Mouse (Mus musculus) 416B (cell line): ENCODE measurements at regions not wholly inside any gene's neighbourhood (a gene's known extent, or its start where the extent isn't known, plus 50 kb on each side); places are given as distances from the start of the nearest gene placed in this dataset.

ENCODE experiments used
- DNase-seq: peaks from one replicate; pipeline ENCODE4 v3.0.0; 2011; ENCODE audit warnings: low read depth

DNA sequence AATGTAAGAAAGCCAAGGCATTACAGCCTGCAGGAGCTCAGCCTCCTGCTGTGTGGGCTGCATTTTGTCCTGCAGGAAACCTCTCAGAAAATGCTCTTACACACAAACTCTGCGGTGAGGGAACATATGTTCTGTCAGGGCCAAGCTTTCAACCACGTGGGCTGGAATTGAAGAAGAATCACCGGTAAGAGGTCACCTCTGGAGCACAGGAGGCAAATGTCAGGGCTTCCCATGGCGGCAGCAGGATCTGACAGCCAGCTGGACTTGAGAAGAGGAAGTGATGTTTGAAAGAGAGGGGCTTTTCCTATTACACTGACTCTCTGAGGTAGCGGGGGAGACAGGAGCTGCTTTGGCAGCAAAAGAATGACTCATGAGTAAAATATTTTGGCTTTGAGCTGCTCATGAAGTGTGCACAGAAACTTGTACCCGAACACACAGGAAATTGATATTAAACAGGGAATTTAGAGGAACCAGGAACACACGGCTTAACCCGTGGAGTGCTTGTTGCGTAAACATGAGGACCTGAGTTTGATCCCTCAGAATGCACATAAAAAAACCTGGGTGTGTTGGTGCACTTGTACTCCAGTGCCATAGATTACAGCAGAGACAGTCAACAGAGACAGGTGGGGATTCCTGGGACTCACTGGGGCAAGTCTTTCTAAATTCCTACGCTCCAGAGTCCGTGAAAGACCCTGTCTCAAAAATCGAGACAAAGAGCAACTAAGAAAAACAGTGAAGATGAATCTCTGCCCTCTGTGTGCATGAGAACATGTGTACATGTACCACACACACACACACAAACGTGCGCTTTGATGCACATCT lies 848.1 kb upstream of the A1bg start:
- peak; percentile 6 for DNase-seq

DNA sequence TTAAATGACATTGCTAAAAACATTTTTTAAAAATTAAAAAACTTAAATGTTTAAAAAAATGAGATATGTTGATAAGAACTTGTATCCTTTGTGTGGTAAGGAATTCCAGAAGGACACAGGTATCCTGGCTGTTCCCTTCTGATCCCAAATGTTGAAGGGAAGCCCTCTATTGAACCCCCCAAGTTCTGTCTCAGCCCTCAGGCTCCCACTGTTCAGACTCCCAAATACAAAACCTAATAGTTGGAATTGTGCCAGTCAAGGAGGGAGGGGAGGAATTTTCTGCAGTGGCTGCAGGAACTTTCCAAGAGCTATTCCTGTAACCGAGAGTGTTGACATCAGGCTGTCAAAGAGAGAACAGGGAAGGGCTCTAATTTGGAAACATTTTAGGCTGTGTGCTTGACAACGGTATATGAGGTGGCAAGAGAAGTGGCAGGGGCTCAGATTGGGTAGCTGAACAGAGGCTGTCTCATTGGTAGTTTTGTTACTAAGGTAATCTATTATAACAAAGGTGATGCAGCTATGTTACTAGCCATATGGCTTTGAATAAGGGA lies 843.8 kb upstream of the A1bg start:
- no peak for DNase-seq

DNA sequence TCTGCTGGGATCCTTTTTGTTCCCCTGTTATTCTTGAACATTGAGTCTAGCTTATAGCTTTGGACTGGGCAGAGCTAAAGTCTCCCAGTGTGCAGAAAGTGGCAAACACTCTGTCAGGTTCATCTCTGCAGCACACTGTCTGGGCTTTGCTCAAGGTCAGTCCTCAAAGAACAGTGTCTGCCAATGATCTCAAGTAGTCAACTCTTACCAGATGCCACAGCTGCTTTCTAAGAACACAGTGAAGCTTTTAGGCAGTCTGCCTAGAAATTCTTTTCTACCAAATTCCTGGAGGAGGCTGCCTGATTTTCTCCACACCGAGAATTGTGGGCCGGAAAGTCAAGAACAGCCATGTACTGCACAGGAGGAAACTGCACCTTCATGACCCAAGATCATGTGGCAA lies 831.0 kb upstream of the A1bg start:
- DNase-seq, result no peak

DNA sequence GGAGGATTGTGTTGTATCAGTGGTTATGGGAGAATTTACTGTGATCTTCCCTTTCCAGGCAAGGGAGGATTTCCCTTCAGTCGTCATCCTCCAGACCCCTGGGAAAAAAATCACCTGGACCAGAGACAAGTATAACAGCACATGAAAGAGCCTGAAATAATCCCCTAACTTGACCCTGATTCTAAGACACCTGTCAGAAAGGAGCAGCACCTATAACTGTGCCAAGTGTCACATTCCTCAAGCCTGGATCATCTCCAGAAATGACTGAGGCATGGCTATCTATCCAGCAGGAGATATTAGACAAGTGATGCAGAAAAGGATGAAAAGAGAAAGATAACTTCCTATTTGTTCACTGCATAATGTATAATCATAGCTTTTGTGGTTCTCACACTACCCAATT lies 800.9 kb upstream of the A1bg start:
- no peak for DNase-seq

DNA sequence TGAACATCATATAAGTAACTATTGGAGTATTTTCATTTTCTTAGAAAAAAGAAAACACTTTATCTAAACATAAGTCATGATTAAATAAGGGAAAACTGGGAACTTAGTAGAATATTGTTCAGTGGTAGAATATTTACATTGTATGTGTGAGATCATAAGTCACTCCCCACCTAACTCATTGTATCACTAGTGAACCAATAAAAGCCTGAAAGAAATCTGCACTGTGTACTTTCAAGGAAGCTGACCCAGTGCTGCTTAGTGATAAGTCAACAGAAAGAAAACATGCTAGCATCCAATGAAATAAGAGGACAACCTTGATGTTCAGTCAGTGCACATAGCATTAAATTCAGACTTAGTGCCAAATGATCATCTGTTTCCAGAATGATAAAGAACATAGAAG lies 795.7 kb upstream of the A1bg start:
- no peak for DNase-seq

DNA sequence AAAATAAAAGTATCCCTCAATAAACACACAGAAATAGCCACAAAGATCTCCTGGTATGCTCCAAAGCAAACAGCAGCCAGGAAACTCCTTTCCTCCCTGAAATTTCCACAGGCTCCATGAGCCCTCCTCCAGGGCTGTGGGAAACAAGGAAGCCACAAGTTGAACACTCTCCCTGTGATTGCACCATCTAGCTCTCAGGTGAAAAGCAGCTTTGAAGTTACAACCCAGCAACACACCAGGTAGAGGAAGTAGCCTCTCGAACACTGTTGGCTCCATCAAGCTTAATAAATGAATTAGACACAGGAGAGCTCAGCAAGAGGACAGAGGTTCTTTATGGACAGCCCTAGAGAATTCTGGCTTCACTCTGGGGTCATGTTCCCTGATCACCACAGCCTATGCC lies 794.4 kb upstream of the A1bg start:
- DNase-seq, result no peak

DNA sequence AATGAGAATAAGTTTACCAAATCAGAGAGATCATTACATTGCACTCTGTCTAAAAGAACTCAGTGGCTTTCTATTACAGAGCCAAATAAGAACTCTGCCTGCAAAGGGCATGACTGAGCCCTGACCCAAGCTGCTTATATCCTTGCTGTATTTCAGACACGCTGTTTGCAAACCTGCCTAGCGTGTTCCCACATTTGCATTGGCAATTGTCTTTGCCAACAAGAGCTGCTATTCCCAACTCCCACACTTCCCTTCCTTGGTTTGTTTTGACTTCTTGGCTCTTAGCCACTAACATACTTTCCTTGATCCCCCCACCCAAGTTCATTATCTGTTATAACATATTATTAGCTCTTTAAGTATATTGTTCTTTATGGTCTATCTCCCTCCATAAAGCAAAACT lies 791.1 kb upstream of the A1bg start:
- no peak for DNase-seq

DNA sequence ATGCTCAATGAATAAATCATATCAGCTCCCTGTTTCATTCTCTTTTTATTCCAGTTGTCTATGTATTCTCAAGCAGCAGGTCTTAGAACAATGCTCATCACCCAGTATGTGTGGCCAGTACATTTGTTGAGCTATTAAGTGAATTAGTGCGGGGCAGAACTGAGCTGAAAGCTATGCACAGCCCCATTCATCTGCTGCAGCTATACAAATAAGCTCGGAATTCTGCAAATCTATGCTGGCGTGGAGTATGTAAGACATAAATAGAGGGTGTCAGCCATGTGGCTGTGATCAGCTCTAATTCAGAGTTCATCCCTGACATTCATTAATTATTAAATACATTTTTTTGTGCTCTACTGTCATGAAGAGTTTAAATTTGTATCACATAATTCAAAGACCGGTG lies 786.1 kb upstream of the A1bg start:
- DNase-seq, result no peak

DNA sequence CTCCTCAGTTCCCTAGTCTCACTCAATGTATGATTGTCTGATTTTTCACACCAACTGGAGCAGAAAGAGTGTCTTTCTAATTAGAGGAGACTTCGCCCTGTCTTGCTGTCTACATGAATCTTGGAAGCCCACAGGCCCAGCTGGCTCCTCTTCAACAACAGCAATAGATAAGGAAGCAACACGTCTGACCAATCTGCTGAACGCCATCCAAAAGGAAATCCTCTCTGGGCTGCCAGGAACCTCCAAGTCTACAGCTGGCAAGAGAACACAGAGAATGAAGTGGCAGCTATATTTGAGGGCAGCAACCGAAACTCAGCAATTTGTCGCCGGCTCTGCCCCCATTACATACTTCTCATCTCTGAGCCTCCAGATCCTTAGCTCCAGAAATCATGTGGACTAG lies 785.1 kb upstream of the A1bg start:
- peak; percentile 13 for DNase-seq

DNA sequence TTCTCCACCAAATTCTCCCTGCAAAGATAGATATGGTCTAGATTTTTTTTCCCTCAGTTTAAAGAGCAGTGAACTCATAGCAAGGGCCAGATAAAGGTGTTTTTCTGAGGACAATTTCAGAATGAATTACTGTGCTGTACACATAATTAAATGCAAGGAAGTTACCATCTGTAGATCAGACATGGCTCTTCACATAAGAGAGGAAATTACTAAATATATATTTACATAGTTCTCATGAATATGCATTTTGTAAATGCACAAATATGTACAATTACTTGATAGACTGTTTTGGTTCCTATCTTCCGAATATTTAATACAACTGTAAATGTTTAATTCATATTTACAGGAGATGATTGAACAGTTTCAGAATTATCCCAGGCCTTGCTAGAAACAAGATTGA lies 769.9 kb upstream of the A1bg start:
- DNase-seq, result no peak

DNA sequence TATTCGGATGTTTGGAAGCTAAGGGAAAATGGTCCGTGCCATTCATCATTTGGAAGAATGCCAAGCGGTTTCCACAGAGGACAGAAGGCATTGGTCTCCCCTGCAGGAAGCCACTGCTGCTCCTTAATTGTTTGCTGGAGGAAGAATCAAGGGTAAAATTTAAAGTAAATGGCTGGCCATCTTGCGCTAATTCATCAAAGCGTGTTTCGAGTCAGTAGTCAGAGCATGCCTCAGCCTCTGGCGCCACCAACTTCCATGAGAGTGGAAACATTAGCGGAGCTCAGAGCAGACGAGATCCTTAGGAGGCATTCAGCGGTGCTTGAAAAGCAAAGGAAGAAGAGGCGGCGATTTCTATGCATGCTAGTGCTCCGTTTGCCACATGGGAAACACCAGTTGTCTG lies 767.6 kb upstream of the A1bg start:
- DNase-seq, result no peak

DNA sequence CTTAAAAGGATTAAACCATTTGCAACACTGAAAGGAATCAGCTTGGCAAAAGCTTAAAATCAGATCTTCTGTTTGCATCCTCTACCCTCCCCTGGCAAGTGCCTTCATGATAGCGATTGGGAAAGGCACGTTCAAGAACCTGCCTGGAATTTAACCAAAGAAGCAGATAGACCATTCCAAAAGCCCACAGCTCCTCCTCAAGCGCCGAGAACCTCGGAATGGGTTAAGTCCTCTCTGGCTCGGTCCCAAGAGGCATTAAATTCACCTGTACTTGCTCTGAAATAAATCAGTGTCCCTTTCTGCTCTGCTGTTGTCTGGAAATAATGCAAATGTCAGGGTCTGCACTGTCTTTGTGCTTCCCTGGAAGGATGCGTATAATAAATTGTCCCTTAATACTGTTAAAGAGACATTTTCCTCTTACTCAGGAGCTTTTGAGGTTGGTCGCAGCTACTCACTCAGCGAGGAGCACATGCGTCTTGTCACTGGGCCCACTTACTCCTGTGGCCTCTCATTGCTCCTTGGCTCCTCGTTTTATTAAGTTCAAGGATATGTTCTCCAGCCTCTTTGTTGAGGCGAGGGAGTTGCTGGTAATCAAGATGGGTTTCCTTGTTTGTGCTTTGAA lies 767.1 kb upstream of the A1bg start:
- no peak for DNase-seq

DNA sequence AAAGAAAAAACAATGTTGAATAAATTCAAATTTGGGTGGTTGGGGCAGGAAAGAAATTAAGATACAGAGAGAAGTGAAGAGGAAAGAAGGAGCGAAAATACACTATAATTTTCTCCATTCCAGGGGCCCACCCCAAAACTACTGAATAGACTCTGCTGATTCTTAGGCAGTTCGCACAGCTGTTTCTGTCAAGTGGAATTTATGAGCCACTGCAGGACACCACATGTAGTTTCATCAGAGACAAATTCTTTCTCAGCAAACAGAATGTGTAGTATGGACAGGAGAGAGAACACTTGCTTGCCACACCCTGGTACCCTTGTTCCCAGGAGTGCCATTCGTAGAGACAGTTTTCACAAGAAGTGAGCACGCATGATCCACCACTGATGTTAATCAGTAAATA lies 760.2 kb upstream of the A1bg start:
- no peak for DNase-seq

DNA sequence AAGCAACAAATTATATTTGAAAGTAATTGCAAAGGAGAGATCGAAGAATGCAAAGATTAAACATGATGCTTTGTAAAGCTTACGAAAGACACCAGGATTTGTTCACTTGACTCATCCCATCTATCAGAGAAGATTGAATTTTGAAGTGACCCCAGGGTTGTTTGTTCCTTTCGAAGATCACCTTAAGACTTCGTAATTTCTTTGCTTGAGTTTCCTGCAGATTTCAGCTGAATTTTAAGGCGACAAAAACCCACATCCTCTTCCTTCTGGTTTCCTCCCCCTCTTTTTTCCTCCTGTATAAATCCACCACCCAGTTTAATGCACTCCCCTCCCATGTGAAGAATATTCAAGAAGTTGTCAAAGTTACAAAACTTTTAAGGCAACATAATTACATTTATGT lies 747.7 kb upstream of the A1bg start:
- no peak for DNase-seq

DNA sequence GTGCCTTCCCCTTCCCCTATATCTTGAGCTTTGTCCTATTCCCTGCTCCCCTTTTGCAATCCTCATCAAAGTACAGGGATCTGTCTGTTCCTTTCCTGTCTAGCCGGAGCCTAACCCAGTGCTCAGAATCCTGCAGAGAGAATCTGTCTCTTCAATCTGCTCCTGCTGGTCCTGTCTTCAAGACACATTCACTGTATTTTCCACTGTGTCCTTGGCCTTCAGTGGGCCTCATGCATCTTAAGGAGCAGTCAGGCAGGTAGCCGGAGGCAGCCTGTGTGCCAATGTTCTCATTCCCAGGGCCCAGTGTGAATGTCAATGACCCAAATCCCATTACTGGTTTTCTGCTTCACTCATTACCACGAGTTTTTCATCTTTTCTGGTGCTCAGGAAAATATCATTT lies 737.8 kb upstream of the A1bg start:
- no peak for DNase-seq

DNA sequence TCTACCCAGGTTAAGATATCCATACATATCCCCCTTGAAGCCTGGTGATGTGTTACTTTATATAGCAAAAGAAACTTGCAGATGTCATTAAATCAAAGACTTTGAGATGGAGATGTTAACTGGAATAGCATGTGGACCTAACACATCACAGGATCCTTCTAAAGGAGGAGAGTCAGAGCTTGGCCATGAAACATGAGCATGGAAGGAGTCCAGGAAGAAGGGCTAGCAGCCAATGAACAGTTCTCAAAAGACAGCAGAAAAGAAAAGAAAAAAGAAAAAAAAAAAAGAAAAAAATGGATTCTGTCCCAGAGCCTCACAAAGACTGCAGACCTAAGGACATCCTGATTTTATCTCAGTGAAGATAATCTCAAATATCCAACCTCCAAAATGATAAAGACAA lies 734.1 kb upstream of the A1bg start:
- DNase-seq, result no peak

DNA sequence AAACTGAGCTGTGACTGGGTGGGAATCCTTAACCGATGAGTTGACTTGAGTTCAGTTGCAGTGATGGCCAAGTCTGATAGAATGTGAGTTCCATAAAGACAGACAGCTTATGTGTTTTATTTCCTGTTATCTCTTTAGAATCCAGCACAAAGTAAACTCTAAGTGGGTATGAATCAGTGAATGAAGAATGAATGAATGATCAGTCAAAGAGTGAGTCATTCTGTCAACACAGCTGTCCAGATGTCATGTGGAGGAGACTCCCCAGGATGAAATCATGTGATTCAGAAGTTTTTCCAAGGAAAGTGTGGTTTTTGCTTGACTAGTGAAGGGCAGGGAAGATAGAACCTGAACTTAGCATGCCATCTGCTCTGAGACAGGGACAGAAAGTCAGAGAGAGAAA lies 732.0 kb upstream of the A1bg start:
- DNase-seq, result no peak

DNA sequence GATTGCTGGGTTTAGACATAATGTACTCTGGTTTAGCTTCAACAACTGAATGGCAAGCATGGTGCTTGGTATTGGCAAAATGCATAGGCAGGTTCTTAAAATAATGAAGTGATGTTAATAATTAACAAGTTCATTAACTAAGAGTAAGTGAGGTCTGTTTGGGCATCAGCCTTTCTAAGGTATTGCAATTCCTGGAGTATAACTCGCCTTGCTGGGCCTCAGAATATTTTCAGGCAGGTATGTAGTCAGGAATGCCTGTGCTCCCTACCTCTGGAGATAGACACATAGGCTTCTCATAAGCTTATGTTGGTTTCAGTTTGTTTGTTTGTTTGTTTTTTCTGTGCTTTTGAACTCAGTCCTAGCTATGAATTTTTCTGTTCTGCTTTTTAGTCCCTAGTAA lies 731.0 kb upstream of the A1bg start:
- no peak for DNase-seq

DNA sequence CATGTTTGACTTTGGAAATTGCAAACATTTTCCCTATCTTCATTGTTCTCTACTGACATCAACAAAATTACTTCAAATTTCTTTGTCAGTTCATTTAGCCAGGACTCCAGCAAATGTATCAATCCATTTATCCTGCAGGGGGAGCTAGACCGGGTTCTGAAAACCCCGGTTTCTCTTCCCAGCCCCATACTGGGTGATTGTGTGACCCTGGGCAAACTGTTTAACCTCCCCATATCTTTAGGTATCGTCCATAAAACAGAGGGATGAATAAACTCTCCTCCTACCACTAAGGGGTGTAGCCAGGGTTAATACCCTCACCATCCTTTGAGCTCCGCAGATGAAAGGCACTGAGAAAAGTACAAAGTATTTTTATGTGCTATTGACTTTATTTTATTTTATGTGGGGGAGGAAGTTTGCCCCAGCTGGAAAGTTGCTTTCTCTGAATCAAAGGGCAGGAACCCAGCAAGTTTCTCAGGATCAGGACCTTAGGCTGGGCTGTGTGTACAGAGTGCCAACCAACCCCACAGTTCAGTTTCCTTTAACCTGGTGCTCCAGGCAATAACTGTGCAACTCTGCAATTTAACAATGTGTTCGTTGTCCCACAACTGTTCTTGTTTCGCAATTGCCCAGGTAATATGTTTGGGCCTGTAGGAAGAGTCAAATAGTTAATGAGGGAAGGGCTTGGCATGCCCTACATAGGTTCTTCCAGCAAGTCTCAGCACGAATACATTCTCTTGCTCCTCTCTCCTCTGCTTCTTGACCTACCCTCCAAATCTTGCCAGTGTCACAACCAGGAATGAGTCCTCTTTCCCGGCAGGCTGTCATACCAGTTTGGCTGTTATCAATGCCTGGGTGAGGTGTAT lies 696.1 kb upstream of the A1bg start:
- DNase-seq, result peak; percentile 3

DNA sequence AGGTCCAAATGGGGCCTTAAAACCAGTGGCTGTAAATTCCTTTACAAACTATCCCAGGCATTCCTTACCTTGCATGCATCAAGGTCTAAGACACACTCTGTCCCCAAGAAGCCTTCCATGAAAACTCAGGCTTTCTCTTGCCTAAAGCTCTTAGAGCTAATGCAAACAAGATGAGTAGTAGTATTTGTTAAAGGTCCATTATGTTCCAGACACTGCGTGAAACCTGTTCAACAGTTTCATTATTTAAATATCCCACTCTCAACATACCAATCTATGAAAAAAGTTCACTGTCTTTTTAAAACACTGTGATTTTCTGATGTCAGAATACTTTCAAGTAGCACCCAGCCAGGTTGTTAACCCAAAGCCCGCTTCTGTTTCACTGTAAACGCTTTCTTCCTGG lies 687.9 kb upstream of the A1bg start:
- DNase-seq, result no peak

DNA sequence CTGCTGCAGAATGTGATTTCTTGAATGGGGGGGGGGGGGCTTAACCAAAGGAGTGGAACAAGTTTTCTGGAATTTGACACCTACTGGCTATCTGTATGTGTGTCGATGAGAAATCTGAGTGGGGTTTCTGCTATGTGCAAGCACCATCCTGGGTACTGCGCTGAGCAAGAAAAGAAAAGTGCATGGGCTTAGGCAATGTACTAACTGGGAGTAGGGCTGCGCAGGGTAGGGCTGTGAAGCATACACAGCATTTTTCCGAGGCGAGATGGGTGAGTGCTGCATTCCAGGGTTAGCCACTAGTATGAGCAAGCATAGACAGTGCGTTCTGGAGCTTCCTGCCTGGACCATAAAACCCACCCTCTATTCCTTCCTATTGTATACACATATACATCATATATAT lies 686.8 kb upstream of the A1bg start:
- no peak for DNase-seq

DNA sequence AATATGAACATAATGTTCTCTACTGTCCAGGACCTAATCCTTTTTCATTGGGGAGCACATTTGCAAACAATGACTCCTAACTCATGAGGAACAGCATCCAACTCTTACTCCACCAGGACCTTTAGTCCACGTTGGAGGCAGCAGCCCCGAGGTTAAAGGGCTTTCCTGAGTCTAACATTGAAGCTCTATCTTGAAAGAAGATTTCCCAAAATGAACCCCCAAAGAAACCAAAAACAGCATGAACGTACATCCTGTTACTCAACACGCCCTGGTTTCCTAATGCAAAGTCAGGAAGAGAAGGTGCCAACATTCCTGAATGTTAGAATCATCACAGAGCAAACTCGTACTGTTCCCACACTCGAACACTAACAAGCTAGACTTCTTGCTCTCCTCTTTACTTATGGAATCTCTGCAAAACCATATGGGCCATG lies 685.5 kb upstream of the A1bg start:
- DNase-seq, result no peak

DNA sequence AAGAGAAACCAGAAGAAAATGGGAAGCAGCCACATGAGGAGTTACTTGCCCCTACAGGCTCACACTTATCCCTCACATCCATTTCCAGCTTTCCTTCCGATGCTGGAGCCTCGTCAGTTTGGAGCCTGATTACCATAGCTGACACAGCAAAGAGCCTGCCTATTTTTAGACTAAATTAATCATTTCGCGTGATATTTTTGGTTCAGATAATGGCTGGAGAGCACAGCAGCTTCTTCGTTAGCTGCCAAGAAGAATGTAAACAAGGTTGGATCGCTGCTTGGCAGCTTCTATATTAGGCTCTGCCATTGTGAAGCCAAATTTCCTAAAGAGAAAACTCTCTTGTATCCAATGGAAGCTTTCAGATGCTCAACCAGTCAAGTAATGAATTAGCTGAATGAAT lies 676.9 kb upstream of the A1bg start:
- DNase-seq, result no peak
